Mouse (Mus musculus) liver, embryonic 12.5 days (tissue): Measurements from ENCODE around the gene Fbxo47. TPM values are rescaled to one million over a fixed set of nuclear protein-coding genes. Genes with fewer than 3 reads are reported as not detected.
"Not testable (repeated sequence)": the region's sequence is repeated elsewhere in the genome, so short reads cannot be mapped to it uniquely, and the experiment has no call there.

Experiments
- ATAC-seq: fragments of 200-750 bp; cut with Nextera tagmentation; 2 replicates; pipeline ENCODE4 v1.8.0; 2017; ENCODE audit warnings: moderate number of reproducible peaks, mild to moderate bottlenecking, moderate library complexity
- H3K27ac ChIP-seq: fragments of 300-500 bp; sonication (generic); 2 replicates; pipeline ENCODE4 v1.5.1; 2016; ENCODE audit warnings: mild to moderate bottlenecking
- H3K27me3 ChIP-seq: fragments of 300-500 bp; sonication (generic); replicated peaks from 2 replicates; pipeline ENCODE4 v1.6.1; 2016; ENCODE audit warnings: mild to moderate bottlenecking, moderate library complexity
- H3K36me3 ChIP-seq: fragments of 300-500 bp; sonication (generic); 2 replicates; pipeline ENCODE4 v1.6.1; 2016; ENCODE audit warnings: mild to moderate bottlenecking, moderate library complexity
- H3K4me1 ChIP-seq: fragments of 300-500 bp; sonication (generic); 2 replicates; pipeline ENCODE4 v1.6.1; 2016
- H3K4me2 ChIP-seq: fragments of 300-500 bp; sonication (generic); 2 replicates; pipeline ENCODE4 v1.6.1; 2016; ENCODE audit warnings: mild to moderate bottlenecking, moderate library complexity
- H3K4me3 ChIP-seq: fragments of 300-500 bp; sonication (generic); 2 replicates; pipeline ENCODE4 v1.5.1; 2016; ENCODE audit warnings: mild to moderate bottlenecking, moderate library complexity
- H3K9ac ChIP-seq: fragments of 300-500 bp; sonication (generic); 2 replicates; pipeline ENCODE4 v1.6.1; 2016; ENCODE audit warnings: mild to moderate bottlenecking, moderate library complexity
- H3K9me3 ChIP-seq: fragments of 300-500 bp; sonication (generic); replicated peaks from 2 replicates; pipeline ENCODE4 v1.6.1; 2016; ENCODE audit warnings: mild to moderate bottlenecking, moderate library complexity
- whole genome bisulfite sequencing: fragments of 180-500 bp; shearing (Covaris S2); methylation state at CpG from one replicate; pipeline ENCODE4 v1.1.7; 2016; ENCODE audit not compliant: insufficient replicate concordance; 5-methylcytosine and 5-hydroxymethylcytosine counted together
- polyA plus RNA-seq: library from polyadenylated mRNA; unstranded; fragments of >200 nt; fragmentation: Nextera tagmentation; extraction: Ambion mirVana; gene quantifications from 2 replicates; pipeline ENCODE4 v1.2.1, GENCODE M21; 2016

Fbxo47 gene
- polyA plus RNA-seq, 1 experiment from 2014 or later: 0.36 TPM

DNA sequence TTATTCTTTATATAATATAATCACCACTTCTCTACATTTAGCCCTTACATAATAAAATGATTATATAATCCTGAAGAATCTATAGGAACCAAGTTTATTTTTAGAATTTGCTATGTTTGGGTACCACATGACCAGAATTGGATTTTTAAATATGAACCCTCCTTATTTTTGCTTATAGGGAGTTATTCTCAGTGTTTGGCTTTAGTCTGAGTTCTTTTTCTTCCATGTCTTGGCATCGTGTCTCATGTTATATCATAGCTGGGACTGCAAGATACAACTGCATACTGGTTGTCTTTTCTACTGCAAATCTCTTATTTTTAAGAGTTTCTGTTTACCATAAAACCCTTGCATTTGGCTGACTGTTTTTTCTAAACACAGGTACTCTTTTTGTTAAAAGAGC lies 9.6 kb downstream of the Fbxo47 start:
- WGBS: 81% methylated on average over 1 of the region's 1 CpGs

DNA sequence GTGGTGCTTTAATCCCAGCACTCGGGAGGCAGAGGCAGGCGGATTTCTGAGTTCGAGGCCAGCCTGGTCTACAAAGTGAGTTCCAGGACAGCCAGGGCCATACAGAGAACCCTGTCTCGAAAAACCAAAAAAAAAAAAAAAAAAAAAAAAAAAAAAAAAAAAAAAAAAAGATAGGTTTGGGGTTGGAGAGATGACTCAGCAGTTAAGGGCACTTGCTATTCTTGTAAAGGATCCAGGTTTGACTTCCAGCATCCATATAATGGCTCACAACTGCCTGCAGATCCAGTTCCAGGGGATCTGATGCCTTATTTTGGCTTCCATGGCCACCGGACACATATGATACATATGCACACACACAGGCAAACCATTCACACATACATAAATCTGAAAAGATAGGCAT lies 11.6 kb downstream of the Fbxo47 start:
- not testable (repeated sequence) for H3K9me3 ChIP-seq, H3K27me3 ChIP-seq, H3K9ac ChIP-seq, ATAC-seq, H3K36me3 ChIP-seq, H3K4me2 ChIP-seq, H3K4me1 ChIP-seq, H3K4me3 ChIP-seq, H3K27ac ChIP-seq
- WGBS: 67% methylated on average over 5 of the region's 5 CpGs

More for the DNA sequence above, 9.6 kb downstream of the Fbxo47 start:
- Histone ChIP-seq H3K27ac (no peak overlapping the region), H3K27me3 (no peaks in the 10 kb centered on the region), H3K4me3 (no peak overlapping the region), H3K4me2 (no peak overlapping the region), H3K4me1 (no peaks in the 10 kb centered on the region), H3K9me3 (no peaks in the 10 kb centered on the region), H3K9ac (no peak overlapping the region), H3K36me3 (no peaks in the 10 kb centered on the region)
- no peak for ATAC-seq

DNA sequence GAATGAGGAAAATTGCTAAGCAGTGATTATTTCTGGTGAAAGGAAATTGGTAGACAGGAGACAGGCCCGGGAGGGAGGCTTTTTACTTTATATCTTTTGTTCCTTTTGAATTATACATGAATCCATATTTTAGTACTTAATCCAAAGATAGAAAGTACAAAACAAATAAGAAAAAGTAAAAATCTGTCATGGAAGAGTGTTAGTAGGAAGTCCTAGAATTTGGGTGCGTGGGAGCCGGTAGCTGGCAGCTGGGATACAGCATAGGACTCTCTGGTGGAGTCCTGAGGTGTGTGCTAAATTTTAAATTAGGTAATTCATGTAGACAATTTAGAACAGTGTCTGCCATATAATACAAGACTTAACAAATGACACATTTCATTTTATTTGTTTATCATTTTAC lies 16.4 kb downstream of the Fbxo47 start:
- H3K9ac ChIP-seq: no peak overlapping the region
- H3K4me2 ChIP-seq: no peak overlapping the region
- no peaks in the 10 kb centered on the region for H3K27me3 ChIP-seq
- no peak overlapping the region for H3K4me3 ChIP-seq
- no peaks in the 10 kb centered on the region for H3K4me1 ChIP-seq
- no peaks in the 10 kb centered on the region for H3K9me3 ChIP-seq
- no peaks in the 10 kb centered on the region for H3K36me3 ChIP-seq
- H3K27ac ChIP-seq: no peak overlapping the region
- ATAC-seq: no peak
- WGBS: 73% methylated on average over 3 of the region's 3 CpGs

DNA sequence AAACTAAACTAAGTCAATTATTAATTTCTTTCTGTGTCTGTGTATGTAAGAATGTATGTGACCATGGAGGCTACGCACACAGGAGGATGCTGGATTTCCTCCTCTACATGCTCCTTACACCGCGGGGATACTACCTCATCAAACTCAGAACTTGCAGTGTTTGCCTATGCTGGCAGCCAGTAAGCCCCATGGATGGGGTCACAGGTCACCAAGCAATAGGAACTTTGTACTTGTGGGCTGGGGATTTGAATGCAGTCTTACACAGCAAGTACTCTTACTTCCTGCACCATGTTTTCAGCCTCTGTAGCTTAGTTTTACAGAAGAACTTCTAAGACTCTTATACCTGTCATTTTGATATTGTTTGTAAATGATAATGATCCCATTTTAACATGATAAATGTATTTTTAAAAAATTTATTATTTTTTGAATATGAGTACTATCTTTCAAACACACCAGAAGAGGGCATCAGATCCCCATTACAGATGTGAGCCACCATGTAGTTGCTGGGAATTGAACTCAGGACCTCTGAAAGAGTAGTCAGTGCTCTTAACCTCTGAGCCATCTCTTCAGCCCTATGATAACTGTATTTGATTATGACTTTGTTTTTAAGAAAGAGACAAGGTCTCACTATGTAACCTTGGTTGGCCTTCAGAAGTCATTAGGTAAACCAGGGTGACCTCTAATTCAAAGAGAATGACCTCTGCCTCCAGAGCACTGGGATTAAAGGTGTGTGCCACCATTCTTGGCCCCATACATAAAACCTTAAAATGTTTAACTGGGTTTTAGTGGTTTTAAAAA lies 17.7 kb downstream of the Fbxo47 start:
- ATAC-seq: no peak
- H3K4me1 ChIP-seq: no peaks in the 10 kb centered on the region
- no peak overlapping the region for H3K4me3 ChIP-seq
- no peaks in the 10 kb centered on the region for H3K9me3 ChIP-seq
- H3K9ac ChIP-seq: no peak overlapping the region
- H3K36me3 ChIP-seq: no peaks in the 10 kb centered on the region
- H3K27me3 ChIP-seq: no peaks in the 10 kb centered on the region
- H3K27ac ChIP-seq: no peak overlapping the region
- no peak overlapping the region for H3K4me2 ChIP-seq
- WGBS: 82% methylated on average over 3 of the region's 3 CpGs

DNA sequence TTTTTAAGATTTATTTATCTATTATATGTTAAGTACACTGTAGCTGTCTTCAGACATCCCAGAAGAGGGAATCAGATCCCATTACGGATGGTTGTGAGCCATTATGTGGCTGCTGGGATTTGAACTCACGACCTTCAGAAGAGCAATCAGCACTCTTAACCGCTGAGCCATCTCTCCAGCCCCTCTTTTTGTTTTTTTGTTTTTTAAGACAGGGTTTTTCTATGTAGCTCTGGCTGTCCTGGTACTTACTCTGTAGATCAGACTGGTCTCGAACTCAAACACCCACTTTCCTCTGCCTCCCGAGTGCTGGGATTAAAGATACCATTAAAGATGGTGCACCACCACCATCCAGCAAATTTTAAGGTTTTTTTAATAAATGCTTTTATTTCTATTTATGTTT lies 18.5 kb downstream of the Fbxo47 start:
- H3K4me2 ChIP-seq: no peak overlapping the region
- H3K9ac ChIP-seq: no peak overlapping the region
- no peaks in the 10 kb centered on the region for H3K36me3 ChIP-seq
- ATAC-seq: no peak
- H3K4me3 ChIP-seq: no peak overlapping the region
- H3K4me1 ChIP-seq: no peaks in the 10 kb centered on the region
- 76% methylated on average over 5 of the region's 5 CpGs for WGBS
- H3K9me3 ChIP-seq: no peaks in the 10 kb centered on the region
- H3K27me3 ChIP-seq: no peaks in the 10 kb centered on the region
- H3K27ac ChIP-seq: no peak overlapping the region

DNA sequence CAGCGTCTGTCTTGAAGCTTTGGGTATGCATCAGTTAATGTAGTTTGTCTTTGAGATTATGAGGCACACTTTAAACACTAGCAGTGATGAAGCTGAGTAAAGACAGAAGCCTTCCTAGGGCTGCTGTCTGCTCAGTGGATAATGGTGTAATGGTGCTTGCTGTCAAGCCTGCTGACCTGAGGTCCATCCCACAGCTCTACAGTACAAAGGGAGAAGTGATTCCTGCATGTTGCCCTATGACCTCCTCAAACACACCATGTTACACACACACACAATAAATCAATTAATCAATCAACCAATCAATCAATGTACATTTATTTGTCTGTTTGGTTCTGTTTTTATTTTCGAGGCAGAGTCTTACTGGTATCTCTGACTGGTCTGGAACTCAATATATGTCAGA lies 21.8 kb downstream of the Fbxo47 start:
- no peak overlapping the region for H3K9ac ChIP-seq
- no peak overlapping the region for H3K27ac ChIP-seq
- no peak for ATAC-seq
- no peak overlapping the region for H3K4me3 ChIP-seq
- whole genome bisulfite sequencing: 55% methylated on average over 2 of the region's 2 CpGs
- no peaks in the 10 kb centered on the region for H3K9me3 ChIP-seq
- H3K27me3 ChIP-seq: no peaks in the 10 kb centered on the region
- no peak overlapping the region for H3K4me2 ChIP-seq
- H3K36me3 ChIP-seq: no peaks in the 10 kb centered on the region
- no peaks in the 10 kb centered on the region for H3K4me1 ChIP-seq

DNA sequence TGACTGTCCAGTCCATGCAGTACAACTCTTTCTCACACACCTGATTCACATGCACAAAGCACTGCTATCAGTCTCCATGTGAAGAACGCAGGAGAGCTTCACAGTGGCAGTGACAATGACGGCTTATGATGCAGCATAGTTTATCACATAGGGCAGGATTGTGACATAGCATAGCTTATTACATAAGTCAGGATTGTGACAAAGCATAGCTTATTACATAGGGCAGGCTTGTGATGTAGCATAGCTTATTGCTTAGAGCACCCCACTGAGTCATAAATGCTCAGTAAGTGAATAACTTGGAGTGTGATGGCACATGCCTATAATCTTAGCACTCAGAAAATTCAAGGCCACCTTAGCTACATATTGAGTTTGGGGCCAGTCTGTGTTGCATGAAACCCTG lies 28.5 kb downstream of the Fbxo47 start:
- H3K27me3 ChIP-seq: no peaks in the 10 kb centered on the region
- no peaks in the 10 kb centered on the region for H3K4me1 ChIP-seq
- no peaks in the 10 kb centered on the region for H3K36me3 ChIP-seq
- H3K27ac ChIP-seq: no peak overlapping the region
- 72% methylated on average over 2 of the region's 2 CpGs for WGBS
- no peaks in the 10 kb centered on the region for H3K9me3 ChIP-seq
- H3K9ac ChIP-seq: no peak overlapping the region
- no peak for ATAC-seq
- H3K4me3 ChIP-seq: no peak overlapping the region
- H3K4me2 ChIP-seq: no peak overlapping the region

DNA sequence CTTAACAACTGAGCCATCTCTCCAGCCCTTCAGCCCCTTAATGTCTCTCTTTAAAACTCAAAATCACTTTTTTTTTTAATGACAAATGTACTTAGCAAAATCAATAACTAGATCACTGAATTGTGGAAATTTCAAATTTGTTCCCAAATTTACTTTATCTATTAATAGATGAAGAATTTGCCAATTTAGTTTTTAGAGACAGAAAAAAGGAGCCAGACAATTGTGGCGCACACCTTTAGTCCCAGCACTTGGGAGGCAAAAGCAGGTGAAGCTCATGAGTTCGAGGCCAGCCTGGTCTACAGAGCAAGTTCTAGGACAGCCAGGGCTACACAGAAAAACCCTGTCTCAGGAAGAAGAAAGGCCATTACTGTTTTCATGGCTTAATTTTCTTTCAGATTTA lies 32.4 kb downstream of the Fbxo47 start:
- H3K9me3 ChIP-seq: no peaks in the 10 kb centered on the region
- no peak overlapping the region for H3K4me2 ChIP-seq
- H3K9ac ChIP-seq: no peak overlapping the region
- no peak overlapping the region for H3K4me3 ChIP-seq
- no peaks in the 10 kb centered on the region for H3K4me1 ChIP-seq
- H3K27ac ChIP-seq: no peak overlapping the region
- H3K36me3 ChIP-seq: no peaks in the 10 kb centered on the region
- ATAC-seq: no peak
- H3K27me3 ChIP-seq: no peaks in the 10 kb centered on the region
- 68% methylated on average over 2 of the region's 2 CpGs for WGBS

DNA sequence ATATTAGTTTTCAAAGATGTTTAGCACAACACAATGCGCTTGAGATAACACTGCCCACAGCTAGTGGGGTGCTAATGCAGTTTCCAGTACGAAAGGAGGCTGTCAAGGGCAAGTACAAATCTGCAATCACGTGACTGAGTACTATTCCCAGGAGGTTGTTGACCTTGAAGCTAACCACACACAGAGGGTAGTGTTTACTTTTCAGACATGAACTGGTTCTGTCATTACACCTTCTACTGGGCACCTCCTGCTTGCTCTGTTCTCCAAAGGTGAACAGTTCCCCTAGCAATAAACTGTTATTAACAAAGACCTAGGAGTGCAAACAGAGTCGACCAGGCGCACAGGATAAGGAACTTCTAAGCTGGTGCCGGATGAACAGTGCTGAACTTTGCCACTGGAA lies 33.6 kb downstream of the Fbxo47 start:
- no peak overlapping the region for H3K27ac ChIP-seq
- WGBS: 63% methylated on average over 6 of the region's 6 CpGs
- no peak overlapping the region for H3K4me3 ChIP-seq
- no peak for ATAC-seq
- no peaks in the 10 kb centered on the region for H3K9me3 ChIP-seq
- H3K4me2 ChIP-seq: no peak overlapping the region
- no peaks in the 10 kb centered on the region for H3K36me3 ChIP-seq
- no peaks in the 10 kb centered on the region for H3K27me3 ChIP-seq
- H3K9ac ChIP-seq: no peak overlapping the region
- no peaks in the 10 kb centered on the region for H3K4me1 ChIP-seq

DNA sequence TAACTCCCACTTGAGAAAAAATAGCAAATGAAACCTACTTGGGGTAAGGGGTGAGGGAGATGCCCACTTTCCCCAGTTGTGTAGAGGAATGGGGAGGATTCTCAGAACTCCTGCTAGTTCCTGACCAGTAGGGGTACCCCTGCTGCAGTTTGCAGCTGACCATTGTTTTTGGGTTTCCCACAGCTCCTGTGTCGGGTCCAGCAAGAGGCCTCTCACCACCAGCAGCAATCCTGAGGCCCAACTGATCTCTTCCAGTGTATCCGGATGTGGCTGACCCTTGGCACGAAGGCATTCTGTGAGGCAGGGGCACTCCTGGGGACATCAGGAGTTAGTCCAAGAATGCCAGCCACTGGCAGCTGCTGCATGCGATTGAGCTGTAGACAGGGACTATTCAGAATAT lies 42.0 kb downstream of the Fbxo47 start:
- peaks cover 9% of the 10 kb centered on the region for H3K36me3 ChIP-seq
- peak overlapping the region; percentile 74 for H3K4me2 ChIP-seq
- no peak overlapping the region for H3K9ac ChIP-seq
- H3K27ac ChIP-seq: no peak overlapping the region
- 69% methylated on average over 4 of the region's 4 CpGs for WGBS
- no peaks in the 10 kb centered on the region for H3K27me3 ChIP-seq
- no peak for ATAC-seq
- peaks cover 47% of the 10 kb centered on the region for H3K4me1 ChIP-seq
- H3K9me3 ChIP-seq: no peaks in the 10 kb centered on the region
- no peak overlapping the region for H3K4me3 ChIP-seq

DNA sequence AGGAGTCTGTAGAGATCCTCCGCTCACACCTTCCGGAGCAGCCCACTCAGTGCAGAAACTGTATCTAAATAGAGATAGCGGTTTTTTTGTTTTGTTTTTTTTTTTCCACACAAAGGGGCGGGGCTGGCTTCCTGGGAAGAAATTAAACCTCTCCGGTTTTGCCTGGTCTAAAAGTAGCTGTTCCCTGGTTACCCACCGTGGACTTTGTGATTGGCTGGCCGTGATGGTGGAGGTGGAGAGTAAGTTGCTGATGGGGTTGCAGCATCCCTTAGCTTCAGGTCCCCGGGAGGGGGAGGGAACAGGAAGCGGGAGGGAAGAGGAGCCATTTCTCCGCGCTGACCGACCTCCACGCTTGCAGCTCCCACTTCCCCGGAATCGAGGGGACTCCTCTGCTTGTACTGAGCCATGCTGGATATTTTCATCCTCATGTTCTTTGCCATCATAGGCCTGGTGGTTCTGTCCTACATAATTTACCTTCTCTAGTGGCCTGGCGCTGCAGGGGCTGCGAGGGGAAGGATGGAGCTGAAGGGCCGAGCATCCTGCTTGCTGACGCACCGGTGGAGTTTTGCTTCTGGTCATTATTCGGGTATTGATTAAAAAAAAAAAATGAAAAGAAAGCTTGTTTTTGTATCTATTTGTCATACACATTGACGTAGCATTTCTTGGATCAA lies 42.8 kb downstream of the Fbxo47 start:
- Histone ChIP-seq H3K9ac (peak overlapping the region; percentile 52), H3K4me3 (peak overlapping the region; percentile 54), H3K4me1 (peaks cover 55% of the 10 kb centered on the region), H3K36me3 (peaks cover 18% of the 10 kb centered on the region), H3K27ac (no peak overlapping the region), H3K4me2 (peak overlapping the region; percentile 74), H3K9me3 (no peaks in the 10 kb centered on the region), H3K27me3 (no peaks in the 10 kb centered on the region)
- WGBS: 8% methylated on average over 22 of the region's 22 CpGs
- ATAC-seq: peak; percentile 51

DNA sequence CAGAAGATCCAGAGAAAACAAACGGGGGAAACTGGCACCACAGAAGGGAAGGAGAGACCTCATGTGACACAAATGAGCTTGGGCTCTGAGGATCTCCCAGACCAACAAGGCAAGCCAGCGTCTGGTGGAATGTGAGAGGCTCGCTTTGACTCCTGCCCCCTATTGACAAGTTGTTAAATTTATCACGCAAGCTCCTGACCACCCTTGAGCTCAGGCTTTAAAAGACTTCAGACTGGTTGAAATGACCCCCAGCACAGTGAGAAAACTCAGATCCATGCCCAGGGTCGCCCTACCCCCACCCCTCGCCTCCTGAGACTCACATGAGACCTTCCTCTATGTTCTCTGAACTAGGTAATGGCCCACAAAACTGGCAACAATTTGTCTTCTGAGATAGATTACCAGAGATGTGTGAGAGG lies 43.4 kb downstream of the Fbxo47 start, which contains the start of gene B230217C12Rik:
Gene B230217C12Rik, plus strand, starts transcription at position 242 of the 416 bp plus-strand sequence.
- Histone ChIP-seq H3K4me2 (peak within 1 kb of the TSS; percentile 74), H3K9ac (peak within 1 kb of the TSS; percentile 52), H3K9me3 (no peaks in the 10 kb centered on the region), H3K4me3 (peak within 1 kb of the TSS; percentile 54), H3K36me3 (peaks cover 23% of the 10 kb centered on the region), H3K4me1 (peaks cover 59% of the 10 kb centered on the region), H3K27ac (peak within 1 kb of the TSS; percentile 61), H3K27me3 (no peaks in the 10 kb centered on the region)
- ATAC-seq: 0 out of 2 replicates have a peak, but pooled peaks have one; percentile 14
- WGBS: 6% methylated on average over 6 of the region's 6 CpGs
